Mouse (Mus musculus): ENCODE measurements at regions not wholly inside any gene's neighbourhood (a gene's known extent, or its start where the extent isn't known, plus 50 kb on each side); places are given as distances from the start of the nearest gene placed in this dataset.
"Not testable (repeated sequence)": the region's sequence is repeated elsewhere in the genome, so short reads cannot be mapped to it uniquely, and the experiment has no call there.

DNA sequence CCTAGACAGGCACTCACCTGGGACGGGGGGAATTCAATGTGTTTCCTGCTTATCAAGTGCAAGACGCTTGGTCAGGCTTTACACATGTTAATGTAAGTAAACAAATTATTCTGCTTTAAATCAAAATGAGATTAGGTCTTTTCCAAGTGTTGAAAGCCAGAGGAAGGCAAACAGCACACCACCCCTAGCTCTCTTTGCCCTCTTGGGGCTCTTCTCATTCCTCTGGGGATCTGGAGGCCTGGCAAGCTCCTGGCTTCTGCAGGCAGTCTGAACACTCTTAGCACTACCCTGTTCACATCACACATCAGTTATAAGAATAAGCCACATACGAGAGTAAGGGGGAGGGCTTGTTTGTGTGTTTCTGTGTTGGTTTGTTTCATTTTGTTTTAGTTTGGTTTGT is 142.8 kb upstream of the Hes1 start:
- dilution Hi-C loops (cut with MboI; ENCODE audit: extremely low pct_ligation_motif_present, extremely low pct_unique_long_range_greater_than_20kb, low sequenced_read_pairs): no loop called here
- Histone ChIP-seq H3K79me2 (replicated peaks; ENCODE audit: control insufficient read depth, extremely low read depth, insufficient read depth, poor library complexity, severe bottlenecking) (no peaks in the 10 kb centered on the region), H3K4me1 (ENCODE audit: control insufficient read depth in 1 of 2, insufficient read depth in 2 of 2) (no peaks in the 10 kb centered on the region), H3K36me3 (replicated peaks in 1 of 2; ENCODE audit: control insufficient read depth in 1 of 2, insufficient read depth in 1 of 2, low read length in 1 of 2) (no peaks in the 10 kb centered on the region), H3K27me3 (replicated peaks) (peaks cover 2% of the 10 kb centered on the region), H3K9ac (ENCODE audit: insufficient read depth, low read depth) (no peak overlapping the region), H3K4me3 (replicated peaks in 1 of 3; ENCODE audit: low read depth in 2 of 3, low read length in 2 of 3, poor library complexity in 1 of 3) (no peak overlapping the region), H3K9me3 (replicated peaks; ENCODE audit: low read length) (peaks cover 4% of the 10 kb centered on the region), H3K27ac (ENCODE audit: insufficient read depth, low read depth) (no peak overlapping the region), H3K4me2 (ENCODE audit: insufficient read depth, low read depth, poor library complexity, severe bottlenecking) (no peak overlapping the region)
- in situ Hi-C loops (cut with MboI; ENCODE audit: low pct_ligation_motif_present, low pct_unique_long_range_greater_than_20kb, low sequenced_read_pairs): no loop called here
- DNase-seq (ENCODE audit: extremely low read depth): no peak
- TF ChIP-seq CHD1 (IDR thresholded peaks at IDR 0.05; ENCODE audit: low read depth, low read length): no peak
- TF ChIP-seq MYC (IDR thresholded peaks at IDR 0.05; ENCODE audit: low read depth, low read length): no peak
- no peak for TF ChIP-seq ZC3H11A (IDR thresholded peaks at IDR 0.05; ENCODE audit: low read depth, low read length)
- no peak for TF ChIP-seq IRF4 (IDR thresholded peaks at IDR 0.05; ENCODE audit: low read depth, low read length)
- TF ChIP-seq CTCF (conservative IDR thresholded peaks at IDR 0.05 in 1 of 2, IDR thresholded peaks at IDR 0.05 in 1 of 2; ENCODE audit: low read depth in 2 of 2, low read length in 2 of 2): no peak
- no peak for TF ChIP-seq POLR2A (IDR thresholded peaks at IDR 0.05; ENCODE audit: low read depth, low read length)
- no peak for TF ChIP-seq ETS1 (conservative IDR thresholded peaks at IDR 0.05; ENCODE audit: low read depth, low read length)

DNA sequence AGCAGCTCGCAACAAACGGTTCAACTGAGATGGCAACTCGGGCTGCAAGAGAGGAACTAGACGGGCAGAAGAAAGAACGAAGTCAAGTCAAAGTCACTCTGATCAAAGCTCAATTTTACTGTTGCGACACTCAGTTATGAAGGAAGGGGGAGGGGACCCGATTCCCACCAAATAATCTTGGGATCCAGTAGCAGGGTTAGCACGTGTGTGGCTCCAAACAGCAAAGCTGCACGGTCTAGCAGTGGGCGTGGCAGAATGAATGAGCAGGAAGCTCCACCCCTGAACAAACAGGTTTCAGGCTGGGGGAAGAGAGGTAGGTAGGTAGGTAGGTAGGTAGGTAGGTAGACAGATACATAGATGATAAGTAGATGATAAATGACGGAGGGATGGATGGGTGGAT is 136.9 kb upstream of the Hes1 start:
- H3K27ac ChIP-seq (ENCODE audit: insufficient read depth, low read depth); H3K9ac ChIP-seq (ENCODE audit: insufficient read depth, low read depth); H3K4me3 ChIP-seq (replicated peaks in 1 of 3; ENCODE audit: low read depth in 2 of 3, low read length in 2 of 3, poor library complexity in 1 of 3); DNase-seq (ENCODE audit: extremely low read depth); H3K79me2 ChIP-seq (replicated peaks; ENCODE audit: control insufficient read depth, extremely low read depth, insufficient read depth, poor library complexity, severe bottlenecking); in situ Hi-C loops (cut with MboI; ENCODE audit: low pct_ligation_motif_present, low pct_unique_long_range_greater_than_20kb, low sequenced_read_pairs); H3K9me3 ChIP-seq (replicated peaks; ENCODE audit: low read length); H3K4me1 ChIP-seq (ENCODE audit: control insufficient read depth in 1 of 2, insufficient read depth in 2 of 2); dilution Hi-C loops (cut with MboI; ENCODE audit: extremely low pct_ligation_motif_present, extremely low pct_unique_long_range_greater_than_20kb, low sequenced_read_pairs); H3K27me3 ChIP-seq (replicated peaks); H3K4me2 ChIP-seq (ENCODE audit: insufficient read depth, low read depth, poor library complexity, severe bottlenecking); H3K36me3 ChIP-seq (replicated peaks in 1 of 2; ENCODE audit: control insufficient read depth in 1 of 2, insufficient read depth in 1 of 2, low read length in 1 of 2): not testable (repeated sequence)

DNA sequence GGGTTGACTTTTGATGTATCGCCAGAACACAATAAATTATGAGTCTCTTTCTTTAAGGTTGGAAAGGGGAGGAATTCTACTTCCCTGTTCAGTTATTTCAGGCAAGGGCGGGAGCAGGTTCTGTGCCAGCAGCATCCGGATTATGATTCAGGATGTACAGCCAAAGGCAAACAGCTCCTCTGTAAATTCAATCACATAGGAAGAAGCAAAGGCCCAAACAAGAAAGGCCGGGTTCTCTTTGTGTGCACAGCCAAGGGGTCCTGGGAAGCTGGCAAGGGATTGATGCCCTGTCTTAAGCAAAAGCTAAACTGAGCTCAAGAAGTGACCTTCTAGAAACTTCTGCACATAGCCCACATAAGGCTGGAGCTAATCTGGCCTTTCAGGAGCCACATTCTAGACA is 135.9 kb upstream of the Hes1 start:
- H3K4me2 ChIP-seq (ENCODE audit: insufficient read depth, low read depth, poor library complexity, severe bottlenecking): no peak overlapping the region
- TF ChIP-seq ELF1 (IDR thresholded peaks at IDR 0.05; ENCODE audit: low read depth, low read length) (no peak), NRF1 (IDR thresholded peaks at IDR 0.05; ENCODE audit: low read depth, low read length) (no peak), MYC (IDR thresholded peaks at IDR 0.05; ENCODE audit: low read depth, low read length) (no peak), CHD1 (IDR thresholded peaks at IDR 0.05; ENCODE audit: low read depth, low read length) (no peak), NELFE (IDR thresholded peaks at IDR 0.05; ENCODE audit: low read depth, low read length) (no peak), MEF2A (IDR thresholded peaks at IDR 0.05; ENCODE audit: borderline replicate concordance, low read depth, low read length) (no peak), POLR2A (IDR thresholded peaks at IDR 0.05; ENCODE audit: low read depth, low read length) (no peak), ZMIZ1 (IDR thresholded peaks at IDR 0.05; ENCODE audit: low read depth, low read length) (no peak), UBTF (IDR thresholded peaks at IDR 0.05; ENCODE audit: low read depth, low read length) (no peak), SMC3 (IDR thresholded peaks at IDR 0.05; ENCODE audit: low read depth, low read length) (no peak), IRF4 (IDR thresholded peaks at IDR 0.05; ENCODE audit: low read depth, low read length) (no peak), BHLHE40 (IDR thresholded peaks at IDR 0.05; ENCODE audit: low read depth, low read length) (no peak), EP300 (IDR thresholded peaks at IDR 0.05; ENCODE audit: low read length) (no peak), CTCF (conservative IDR thresholded peaks at IDR 0.05 in 1 of 2, IDR thresholded peaks at IDR 0.05 in 1 of 2; ENCODE audit: low read depth in 2 of 2, low read length in 2 of 2) (no peak), KAT2A (IDR thresholded peaks at IDR 0.05; ENCODE audit: insufficient replicate concordance, low read length) (no peak), GABPA (IDR thresholded peaks at IDR 0.05; ENCODE audit: insufficient replicate concordance, low read depth, low read length) (no peak), POLR2AphosphoS2 (IDR thresholded peaks at IDR 0.05; ENCODE audit: low read depth, low read length) (no peak), MAX (IDR thresholded peaks at IDR 0.05; ENCODE audit: low read length) (no peak)
- H3K9ac ChIP-seq (ENCODE audit: insufficient read depth, low read depth): no peak overlapping the region
- H3K9me3 ChIP-seq (replicated peaks; ENCODE audit: low read length): peaks cover 9% of the 10 kb centered on the region
- no peak overlapping the region for H3K4me3 ChIP-seq (replicated peaks in 1 of 3; ENCODE audit: low read depth in 2 of 3, low read length in 2 of 3, poor library complexity in 1 of 3)
- no peak overlapping the region for H3K27ac ChIP-seq (ENCODE audit: insufficient read depth, low read depth)
- H3K36me3 ChIP-seq (replicated peaks in 1 of 2; ENCODE audit: control insufficient read depth in 1 of 2, insufficient read depth in 1 of 2, low read length in 1 of 2): no peaks in the 10 kb centered on the region
- H3K27me3 ChIP-seq (replicated peaks): no peaks in the 10 kb centered on the region
- no peak for DNase-seq (ENCODE audit: extremely low read depth)
- H3K4me1 ChIP-seq (ENCODE audit: control insufficient read depth in 1 of 2, insufficient read depth in 2 of 2): no peaks in the 10 kb centered on the region
- dilution Hi-C loops (cut with MboI; ENCODE audit: extremely low pct_ligation_motif_present, extremely low pct_unique_long_range_greater_than_20kb, low sequenced_read_pairs): no loop called here
- H3K79me2 ChIP-seq (replicated peaks; ENCODE audit: control insufficient read depth, extremely low read depth, insufficient read depth, poor library complexity, severe bottlenecking): no peaks in the 10 kb centered on the region
- in situ Hi-C loops (cut with MboI; ENCODE audit: low pct_ligation_motif_present, low pct_unique_long_range_greater_than_20kb, low sequenced_read_pairs): no loop called here

All from CH12.LX (cell line).